Mouse (Mus musculus): ENCODE data around the gene Rack1. TPM values are rescaled to one million over a fixed set of nuclear protein-coding genes. Genes with fewer than 3 reads are reported as not detected.

Gene Rack1
- polyA plus RNA-seq (2017; shearing (Covaris generic)) = 570 TPM

GRCm38 (mm10) chr11:48799921-48800701, at the start of gene Rack1:
Gene Rack1, plus strand, starts transcription at chr11:48800332.

GRCm38 (mm10) chr11:48816800-48817665, 16.9 kb downstream of the Rack1 start, which contains the start of gene Trim41:
Gene Trim41, minus strand, starts transcription at chr11:48817353.

DNA sequence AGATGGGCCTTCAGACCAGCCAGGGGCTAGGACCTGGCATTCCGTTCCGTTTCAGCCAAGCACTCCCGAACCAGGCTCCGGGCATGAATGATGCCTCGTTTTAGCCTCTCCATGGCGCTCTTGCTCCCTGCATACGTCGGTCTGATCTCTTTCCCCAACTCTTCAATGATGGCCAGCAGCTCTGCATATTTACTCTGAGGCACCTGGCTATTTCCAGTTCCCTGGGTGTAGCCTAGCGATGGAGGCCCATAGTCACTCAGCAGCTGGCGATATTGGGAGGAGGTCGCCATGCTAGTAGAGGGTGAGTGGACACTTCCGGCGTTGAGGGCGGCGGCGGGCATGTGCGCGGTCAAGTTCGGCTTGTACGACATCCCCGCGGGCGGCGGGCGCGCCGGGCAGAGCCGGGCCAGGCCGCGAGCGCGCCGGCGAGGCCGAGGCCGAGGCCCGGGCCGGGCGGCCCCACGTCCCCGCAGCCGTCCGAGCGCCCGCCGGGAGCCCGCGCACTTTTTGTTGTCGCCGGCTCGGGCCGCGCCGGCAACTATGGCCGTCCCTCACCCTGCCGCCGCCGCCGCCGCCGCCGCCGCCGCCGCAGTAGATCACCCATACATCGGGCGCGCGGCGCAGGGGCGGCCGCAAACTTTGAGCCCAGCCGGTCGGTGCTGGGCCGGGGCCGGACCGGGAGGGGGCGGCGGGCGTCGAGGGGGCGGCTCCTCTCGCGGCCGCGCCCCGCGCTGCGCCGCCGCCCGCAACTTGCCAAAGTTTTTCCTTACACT, 26.0 kb downstream of the Rack1 start, which contains the start of the genes Trim7 and Gm12184:
Trim7 (plus strand) TSS at position 162 of the 773 bp plus-strand sequence.
Gm12184 (minus strand) TSS at position 677 of the 773 bp plus-strand sequence.

Other genes starting within 250 kb of the Rack1 start
- gene Trim41, start 17.0 kb downstream of the Rack1 start, polyA plus RNA-seq (2017; shearing (Covaris generic)) = 0.68 TPM
- 0.80 TPM for gene Trim7, start 25.8 kb downstream of the Rack1 start, polyA plus RNA-seq (2017; shearing (Covaris generic))
- gene Gm12184, start 26.3 kb downstream of the Rack1 start, polyA plus RNA-seq (2017; shearing (Covaris generic)) = 7.8 TPM
- 29.4 TPM for gene Irgm1, start 71.4 kb downstream of the Rack1 start, polyA plus RNA-seq (2017; shearing (Covaris generic))
- 0.89 TPM for gene Gm5431, start 101.9 kb downstream of the Rack1 start, polyA plus RNA-seq (2017; shearing (Covaris generic))
- 101 TPM for gene Psme2b, start 145.9 kb downstream of the Rack1 start, polyA plus RNA-seq (2017; shearing (Covaris generic))
- gene Olfr56, start 178.6 kb downstream of the Rack1 start, polyA plus RNA-seq (2017; shearing (Covaris generic)) = 0.76 TPM
- gene 9930111J21Rik1, start 179.1 kb downstream of the Rack1 start, polyA plus RNA-seq (2017; shearing (Covaris generic)) = 101 TPM
- gene Gm12185, start 191.9 kb downstream of the Rack1 start, polyA plus RNA-seq (2017; shearing (Covaris generic)) = 1.7 TPM
- gene Tgtp1, start 193.8 kb downstream of the Rack1 start, polyA plus RNA-seq (2017; shearing (Covaris generic)) = 54.3 TPM